Mouse (Mus musculus) testis, adult 2 months (tissue): ENCODE measurements around the gene Epb41.

Experiments used
- CTCF ChIP-seq: fragments of 200-500 bp; IDR thresholded peaks from 2 replicates; pipeline ENCODE4 v1.5.1; 2012; ENCODE audit warnings: low read depth, mild to moderate bottlenecking, inconsistent platforms, low read length, moderate library complexity; ENCODE audit not compliant: control insufficient read depth, insufficient read depth, insufficient replicate concordance
- POLR2A ChIP-seq: fragments of 200-500 bp; IDR thresholded peaks from 2 replicates; pipeline ENCODE4 v1.6.1; 2012; ENCODE audit warnings: low read depth, mild to moderate bottlenecking, inconsistent platforms, low read length, moderate library complexity; ENCODE audit not compliant: control insufficient read depth

GRCm38 (mm10) chr4:131970244-131970853 lies 104.8 kb downstream of the Epb41 start:
- TF ChIP-seq CTCF (no peak), POLR2A (no peak)
